Mouse (Mus musculus): ENCODE measurements around the gene Selenoi. TPM values are rescaled to one million over a fixed set of nuclear protein-coding genes. Genes with fewer than 3 reads are reported as not detected.
A peak's percentile ranks its signal among the peaks of the same experiment; 100 is the strongest.

Gene Selenoi
- total RNA-seq, 2 experiments from 2014 or later: 15.0 to 17.4 TPM

- intact Hi-C loops (cut with DNase I): loop anchor here (5.0 kb wide), 1 partner anchor 82 kb away; no protein-coding TSS in a partner anchor
These were observed 1.6 kb downstream of the Selenoi start for GRCm38 (mm10) chr5:30233979-30234378.

GRCm38 (mm10) chr5:30235641-30236126 lies 3.3 kb downstream of the Selenoi start:
- DNase-seq: no peak
- intact Hi-C loops (cut with DNase I): no loop called here

More at GRCm38 (mm10) chr5:30233979-30234378, 1.6 kb downstream of the Selenoi start:
- no peak for DNase-seq

GRCm38 (mm10) chr5:30238533-30238932 lies 6.2 kb downstream of the Selenoi start:
- DNase-seq: no peak
- intact Hi-C loops (cut with DNase I): no loop called here

GRCm38 (mm10) chr5:30240552-30240951 lies 8.2 kb downstream of the Selenoi start:
- intact Hi-C loops (cut with DNase I): no loop called here
- no peak for DNase-seq

- intact Hi-C loops (cut with DNase I): no loop called here
- no peak for DNase-seq
These were observed 10.0 kb downstream of the Selenoi start for GRCm38 (mm10) chr5:30242410-30242809.

GRCm38 (mm10) chr5:30243741-30244140 lies 11.4 kb downstream of the Selenoi start:
- intact Hi-C loops (cut with DNase I): no loop called here

GRCm38 (mm10) chr5:30245861-30246416 lies 13.6 kb downstream of the Selenoi start:
- DNase-seq: no peak

More at GRCm38 (mm10) chr5:30243741-30244140, 11.4 kb downstream of the Selenoi start:
- DNase-seq: peak in 1 of 2 experiments; percentile 5

GRCm38 (mm10) chr5:30247666-30248065 lies 15.3 kb downstream of the Selenoi start:
- intact Hi-C loops (cut with DNase I): no loop called here
- no peak for DNase-seq

More at GRCm38 (mm10) chr5:30245861-30246416, 13.6 kb downstream of the Selenoi start:
- intact Hi-C loops (cut with DNase I): no loop called here

GRCm38 (mm10) chr5:30255567-30256354 lies 23.4 kb downstream of the Selenoi start:
- intact Hi-C loops (cut with DNase I): no loop called here
- DNase-seq: no peak

- intact Hi-C loops (cut with DNase I): no loop called here
- no peak for DNase-seq
These were observed 26.4 kb downstream of the Selenoi start for GRCm38 (mm10) chr5:30258776-30259175.

- DNase-seq: peak in 1 of 2 experiments; percentile 31
- intact Hi-C loops (cut with DNase I): no loop called here
These were observed 38.3 kb downstream of the Selenoi start for GRCm38 (mm10) chr5:30270571-30271190.

GRCm38 (mm10) chr5:30271599-30272281 lies 39.4 kb downstream of the Selenoi start:
- intact Hi-C loops (cut with DNase I): no loop called here
- peak; percentile 21 for DNase-seq

GRCm38 (mm10) chr5:30276361-30276760 lies 44.0 kb downstream of the Selenoi start:
- DNase-seq: no peak
- intact Hi-C loops (cut with DNase I): no loop called here

GRCm38 (mm10) chr5:30278952-30279351 lies 46.6 kb downstream of the Selenoi start:
- DNase-seq: no peak
- intact Hi-C loops (cut with DNase I): no loop called here

- DNase-seq: no peak
- intact Hi-C loops (cut with DNase I): no loop called here
These were observed 47.1 kb downstream of the Selenoi start for GRCm38 (mm10) chr5:30279446-30279845.

- no peak for DNase-seq
- intact Hi-C loops (cut with DNase I): no loop called here
These were observed 48.5 kb downstream of the Selenoi start for GRCm38 (mm10) chr5:30280864-30281263.

GRCm38 (mm10) chr5:30281291-30281732 lies 48.9 kb downstream of the Selenoi start, which contains the start of gene Drc1:
Drc1 (plus strand) TSS chr5:30281388.
- intact Hi-C loops (cut with DNase I): no loop called here
- peak; percentile 13 to 31 for DNase-seq

GRCm38 (mm10) chr5:30285944-30286799 lies 53.8 kb downstream of the Selenoi start:
- intact Hi-C loops (cut with DNase I): no loop called here
- no peak for DNase-seq

GRCm38 (mm10) chr5:30287106-30287882 lies 54.9 kb downstream of the Selenoi start:
- DNase-seq: no peak
- intact Hi-C loops (cut with DNase I): no loop called here

Measured in heart, postnatal 36 days (tissue).